Mouse (Mus musculus) testis, adult 2 months (tissue): ENCODE data around the gene Ccdc149. TPM values are rescaled to one million over a fixed set of nuclear protein-coding genes. Genes with fewer than 3 reads are reported as not detected.

Experiments
- H3K27ac ChIP-seq: fragments of 200-500 bp; 2 replicates; pipeline ENCODE4 v1.5.1; 2012; ENCODE audit warnings: low read depth, low read length; ENCODE audit not compliant: control insufficient read depth, insufficient read depth
- H3K27me3 ChIP-seq: fragments of 200-500 bp; 2 replicates; pipeline ENCODE4 v1.6.1; 2012; ENCODE audit warnings: mild to moderate bottlenecking, low read length, moderate library complexity; ENCODE audit not compliant: control insufficient read depth, insufficient read depth
- H3K36me3 ChIP-seq: fragments of 200-500 bp; 2 replicates; pipeline ENCODE4 v1.6.1; 2012; ENCODE audit warnings: mild to moderate bottlenecking, low read length; ENCODE audit not compliant: control insufficient read depth, insufficient read depth
- H3K4me1 ChIP-seq: fragments of 200-500 bp; 2 replicates; pipeline ENCODE4 v1.6.1; 2012; ENCODE audit warnings: low read length; ENCODE audit not compliant: control insufficient read depth, insufficient read depth
- H3K4me3 ChIP-seq: fragments of 200-500 bp; 2 replicates; pipeline ENCODE4 v1.5.1; 2012; ENCODE audit warnings: low read depth, mild to moderate bottlenecking, low read length, moderate library complexity, mixed read lengths; ENCODE audit not compliant: control insufficient read depth
- CTCF ChIP-seq: fragments of 200-500 bp; IDR thresholded peaks from 2 replicates; pipeline ENCODE4 v1.5.1; 2012; ENCODE audit warnings: low read depth, mild to moderate bottlenecking, inconsistent platforms, low read length, moderate library complexity; ENCODE audit not compliant: control insufficient read depth, insufficient read depth, insufficient replicate concordance
- POLR2A ChIP-seq: fragments of 200-500 bp; IDR thresholded peaks from 2 replicates; pipeline ENCODE4 v1.6.1; 2012; ENCODE audit warnings: low read depth, mild to moderate bottlenecking, inconsistent platforms, low read length, moderate library complexity; ENCODE audit not compliant: control insufficient read depth
- polyA plus RNA-seq: library from polyadenylated mRNA; depleted of rRNA; stranded (reverse); fragments of >200 nt; gene quantifications from 2 replicates; pipeline ENCODE4 v1.2.3, GENCODE M21; 2012; rRNA removed

Ccdc149 gene
- polyA plus RNA-seq, 1 experiment: 0.52 TPM

DNA sequence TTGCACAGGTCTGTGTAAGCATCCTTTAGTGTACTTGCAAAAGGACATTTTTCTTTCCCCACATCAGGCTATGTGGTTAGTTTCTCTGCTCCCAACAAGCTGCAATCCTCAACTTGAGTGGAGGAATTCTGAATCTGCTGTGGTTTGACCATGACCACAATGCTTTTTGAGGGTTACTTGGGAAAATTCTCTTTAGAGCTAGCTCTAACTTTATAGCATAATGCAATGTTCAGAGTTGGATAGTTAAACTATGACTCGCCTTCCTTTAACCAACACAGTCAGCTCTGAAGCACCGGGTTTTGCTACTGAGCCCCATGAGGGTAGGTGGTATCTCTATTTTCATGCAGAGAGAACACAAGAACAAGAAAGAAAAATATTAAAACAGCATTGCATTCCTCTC, 119.8 kb downstream of the Ccdc149 start:
- H3K27ac ChIP-seq: no peak overlapping the region

DNA sequence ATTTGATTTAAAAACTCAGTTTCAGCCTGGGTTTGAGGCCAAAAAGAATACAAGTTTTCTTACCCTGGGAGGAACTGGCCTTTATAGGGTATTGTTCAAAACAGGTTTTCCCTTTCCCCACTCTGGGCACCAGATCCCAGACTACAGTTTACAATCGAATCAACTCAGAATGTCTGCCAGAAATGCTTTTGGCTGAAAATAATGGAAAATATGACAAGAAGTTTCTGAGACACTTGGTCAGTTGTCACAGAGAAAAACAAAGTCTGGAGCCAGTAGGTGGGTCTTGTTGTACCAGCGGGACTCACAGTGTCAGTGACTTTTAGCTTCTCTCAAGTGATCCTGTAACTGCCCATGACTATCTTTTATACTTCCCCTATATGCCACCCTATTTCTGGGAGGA, 120.9 kb downstream of the Ccdc149 start:
- TF ChIP-seq POLR2A (no peak), CTCF (no peak)
- H3K4me3 ChIP-seq: no peak overlapping the region
- H3K36me3 ChIP-seq: no peaks in the 10 kb centered on the region
- no peaks in the 10 kb centered on the region for H3K27me3 ChIP-seq
- no peak overlapping the region for H3K27ac ChIP-seq
- H3K4me1 ChIP-seq: no peaks in the 10 kb centered on the region

More for the DNA sequence above, 119.8 kb downstream of the Ccdc149 start:
- no peak overlapping the region for H3K4me3 ChIP-seq
- H3K27me3 ChIP-seq: no peaks in the 10 kb centered on the region
- no peak for TF ChIP-seq CTCF
- TF ChIP-seq POLR2A: no peak
- H3K4me1 ChIP-seq: no peaks in the 10 kb centered on the region
- no peaks in the 10 kb centered on the region for H3K36me3 ChIP-seq

DNA sequence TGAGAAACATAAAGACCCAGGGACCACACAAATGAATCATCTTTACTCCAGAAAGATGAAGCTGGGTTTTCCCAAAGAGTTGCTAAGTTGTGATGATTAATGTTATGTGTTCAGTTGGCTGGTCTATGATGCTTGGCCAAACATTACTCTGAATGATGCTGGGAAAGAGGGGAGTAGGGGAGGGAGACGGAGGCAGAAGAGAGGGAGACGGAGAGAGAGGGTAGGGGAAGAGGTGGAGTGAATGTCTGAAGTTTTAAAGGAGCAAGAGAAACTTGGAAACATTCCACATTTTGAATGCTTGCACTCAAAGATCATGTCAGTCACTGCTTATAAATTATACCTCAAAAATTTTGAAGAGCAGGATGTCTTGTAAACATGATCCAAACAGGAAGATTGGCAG, 124.4 kb downstream of the Ccdc149 start:
- no peaks in the 10 kb centered on the region for H3K36me3 ChIP-seq
- no peaks in the 10 kb centered on the region for H3K27me3 ChIP-seq
- no peak overlapping the region for H3K4me3 ChIP-seq
- no peak for TF ChIP-seq POLR2A
- H3K27ac ChIP-seq: no peak overlapping the region
- no peaks in the 10 kb centered on the region for H3K4me1 ChIP-seq

DNA sequence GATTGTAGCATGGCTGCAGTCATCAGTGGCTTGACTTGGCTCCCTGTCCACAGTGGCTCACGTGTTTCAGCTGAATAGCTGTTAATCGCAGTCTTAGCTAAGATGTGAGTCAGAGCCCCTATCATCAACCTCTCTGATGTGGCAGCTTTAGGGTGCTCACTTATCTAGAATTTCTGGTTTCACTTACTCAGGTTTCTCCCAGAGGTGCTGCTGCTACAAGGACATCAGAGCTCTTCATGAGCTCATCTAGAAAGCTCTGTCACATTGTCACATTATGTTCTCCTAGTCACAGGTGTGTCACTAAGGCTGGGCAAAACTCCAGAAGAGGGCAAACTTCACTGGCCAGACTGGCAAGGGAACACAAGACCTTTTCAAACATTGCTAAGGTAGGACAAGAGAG, 132.2 kb downstream of the Ccdc149 start:
- Histone ChIP-seq H3K36me3 (no peaks in the 10 kb centered on the region), H3K27ac (no peak overlapping the region), H3K4me3 (no peak overlapping the region), H3K27me3 (no peaks in the 10 kb centered on the region), H3K4me1 (no peaks in the 10 kb centered on the region)
- no peak for TF ChIP-seq CTCF
- TF ChIP-seq POLR2A: no peak

DNA sequence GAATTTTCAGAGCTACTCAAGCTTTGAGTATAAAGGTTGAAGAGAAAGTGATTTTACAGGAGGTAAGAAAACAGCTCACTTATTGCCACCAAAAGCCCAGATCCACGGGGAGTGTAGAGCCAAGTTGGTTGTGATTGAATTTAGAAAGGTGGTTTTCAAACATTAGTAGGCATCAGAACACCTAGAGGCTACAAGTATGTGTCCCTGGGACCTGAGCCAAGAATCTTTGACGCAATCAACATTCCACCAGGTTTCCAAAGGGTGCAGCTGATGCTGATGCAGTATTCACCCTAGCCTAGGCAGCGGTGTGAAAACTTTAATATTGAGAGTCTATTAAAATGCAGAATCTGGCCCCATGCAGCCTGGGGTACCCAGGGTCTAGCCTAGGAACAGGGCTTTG, 135.7 kb downstream of the Ccdc149 start:
- Histone ChIP-seq H3K4me1 (no peaks in the 10 kb centered on the region), H3K4me3 (no peak overlapping the region), H3K27ac (no peak overlapping the region), H3K36me3 (no peaks in the 10 kb centered on the region), H3K27me3 (no peaks in the 10 kb centered on the region)
- TF ChIP-seq POLR2A (no peak), CTCF (no peak)

DNA sequence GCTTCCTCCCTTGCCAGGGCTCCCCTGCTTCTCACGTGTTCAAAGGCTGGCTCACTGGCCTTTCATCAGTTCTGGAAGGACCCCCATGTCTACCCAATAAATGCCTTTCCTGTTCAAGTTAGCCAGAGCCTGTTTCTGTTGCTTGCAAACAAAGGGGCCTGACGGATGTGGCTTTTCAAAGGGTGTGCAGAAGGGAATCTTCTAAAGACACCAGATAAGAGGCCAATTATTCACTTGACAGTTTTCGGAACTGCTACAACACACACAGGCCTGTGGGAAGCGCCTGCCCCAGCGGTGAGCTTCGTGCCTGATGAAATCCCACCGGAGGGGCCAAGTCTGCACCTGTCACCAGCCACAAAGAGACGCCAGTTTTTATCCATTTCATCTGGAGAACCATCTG, 139.2 kb downstream of the Ccdc149 start:
- Histone ChIP-seq H3K36me3 (no peaks in the 10 kb centered on the region), H3K27ac (no peak overlapping the region), H3K27me3 (no peaks in the 10 kb centered on the region), H3K4me1 (no peaks in the 10 kb centered on the region), H3K4me3 (no peak overlapping the region)
- TF ChIP-seq POLR2A: no peak
- no peak for TF ChIP-seq CTCF

Other genes with a start within 250 kb of the Ccdc149 start
- gene Sod3, start 107.7 kb downstream of the Ccdc149 start, polyA plus RNA-seq: 15.1 and 20.6 TPM in 2 replicates
- 0.54 and 1.0 TPM in 2 replicates for gene Lgi2, start 94.9 kb upstream of the Ccdc149 start, polyA plus RNA-seq
- 6.1 and 6.9 TPM in 2 replicates for gene Sepsecs, start 198.2 kb upstream of the Ccdc149 start, polyA plus RNA-seq